Mouse (Mus musculus): ENCODE data around the gene Gcnt3.

GRCm38 (mm10) chr9:70084107-70084506 lies 46.2 kb upstream of the Gcnt3 start:
- peak; percentile 75 for TF ChIP-seq CTCF (IDR thresholded peaks at IDR 0.05)
- no peak for TF ChIP-seq EP300 (IDR thresholded peaks at IDR 0.05)
